Mouse (Mus musculus) embryo, embryonic 11.5 days (tissue): ENCODE measurements at regions not wholly inside any gene's neighbourhood (a gene's known extent, or its start where the extent isn't known, plus 50 kb on each side); places are given as distances from the start of the nearest gene placed in this dataset.
"Not testable (repeated sequence)": the region's sequence is repeated elsewhere in the genome, so short reads cannot be mapped to it uniquely, and the experiment has no call there.

Experiments used
- DNase-seq: peaks from one replicate; pipeline ENCODE4 v3.0.0-alpha.2; 2012; ENCODE audit warnings: low read depth, low spot score

GRCm38 (mm10) chr5:148776796-148777659 is 152.1 kb downstream of the Katnal1 start:
- no peak for DNase-seq

DNA sequence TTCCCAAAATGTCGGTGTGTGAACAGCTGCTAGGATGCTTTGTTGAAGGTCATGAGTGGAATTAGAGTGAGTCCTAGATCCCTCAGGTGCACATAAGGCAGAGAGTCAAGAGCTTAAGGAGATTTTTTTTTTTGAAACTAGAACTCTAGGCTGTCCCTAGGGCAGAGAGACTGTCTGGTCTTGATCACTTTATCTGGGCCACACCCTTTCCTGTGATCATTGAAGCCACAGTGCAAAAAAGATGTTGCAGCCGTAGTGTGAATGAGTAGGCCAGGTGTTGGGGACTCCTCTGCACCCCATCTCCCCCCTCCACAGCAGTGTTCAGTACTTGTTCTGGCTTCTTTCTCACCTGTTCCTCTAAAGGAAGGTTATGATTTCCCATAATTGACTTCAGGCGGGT is 153.9 kb downstream of the Katnal1 start:
- DNase-seq = no peak

DNA sequence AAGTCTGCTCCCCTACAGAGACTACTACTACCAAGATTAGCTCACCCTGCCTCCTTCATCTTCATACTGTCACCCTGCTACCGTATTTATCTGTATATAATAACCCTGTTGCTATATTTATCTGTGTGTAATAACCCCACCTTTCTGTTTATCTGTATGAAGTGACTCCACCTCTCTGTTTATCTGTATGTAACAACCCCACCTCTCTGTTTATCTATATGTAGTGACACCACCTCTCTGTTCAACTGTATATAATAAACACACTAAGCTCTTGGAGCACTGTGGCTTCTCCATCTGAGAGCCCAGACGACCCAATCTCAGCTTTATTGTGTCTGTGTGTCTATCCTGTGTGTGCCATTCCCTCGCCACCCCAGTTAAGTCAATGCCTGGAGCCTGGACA is 154.7 kb downstream of the Katnal1 start:
- no peak for DNase-seq

DNA sequence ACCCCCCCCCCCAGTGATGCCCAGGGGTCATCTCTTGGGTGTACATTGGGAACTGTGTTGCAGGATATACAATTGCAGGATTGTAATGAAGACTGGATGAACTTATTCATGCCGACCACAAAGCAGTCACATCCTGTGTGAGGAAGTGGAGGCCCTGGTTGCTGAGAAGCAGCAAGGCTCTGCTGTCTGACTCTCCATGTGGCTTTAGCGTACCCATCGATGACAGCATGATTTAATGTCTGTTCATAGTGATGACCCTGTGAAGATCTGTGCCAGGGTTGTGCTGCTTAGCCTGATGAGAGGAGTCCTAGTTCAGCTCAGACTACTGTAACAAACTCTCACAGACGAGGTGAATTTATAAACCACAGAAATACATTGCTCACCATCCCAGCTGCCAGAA is 159.7 kb downstream of the Katnal1 start:
- DNase-seq = no peak

DNA sequence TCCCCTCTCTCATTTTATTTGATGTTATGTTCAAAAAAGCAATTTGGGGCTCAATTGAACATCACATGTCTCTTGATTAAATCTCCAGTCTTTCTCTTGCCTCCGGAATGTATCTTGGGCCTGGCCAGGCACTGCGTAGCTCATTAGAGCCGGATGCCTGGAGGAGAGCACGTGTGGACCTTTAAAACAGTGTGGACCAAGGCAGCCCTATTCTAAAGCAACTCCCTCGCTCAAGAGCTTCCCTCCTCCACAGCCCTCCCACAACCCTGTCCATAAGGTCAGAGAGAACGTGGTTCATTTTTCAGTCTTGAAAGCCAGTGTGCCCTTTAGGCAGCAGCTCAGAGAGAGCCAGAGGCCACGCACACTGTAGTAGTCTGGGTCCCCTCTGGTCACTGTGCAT is 160.8 kb downstream of the Katnal1 start:
- no peak for DNase-seq

- DNase-seq = no peak
These were observed 163.1 kb downstream of the Katnal1 start for GRCm38 (mm10) chr5:148765993-148766392.

GRCm38 (mm10) chr5:148760108-148760507 is 169.0 kb downstream of the Katnal1 start:
- DNase-seq = no peak

- no peak for DNase-seq
These were observed 170.3 kb downstream of the Katnal1 start for GRCm38 (mm10) chr5:148758786-148759185.

DNA sequence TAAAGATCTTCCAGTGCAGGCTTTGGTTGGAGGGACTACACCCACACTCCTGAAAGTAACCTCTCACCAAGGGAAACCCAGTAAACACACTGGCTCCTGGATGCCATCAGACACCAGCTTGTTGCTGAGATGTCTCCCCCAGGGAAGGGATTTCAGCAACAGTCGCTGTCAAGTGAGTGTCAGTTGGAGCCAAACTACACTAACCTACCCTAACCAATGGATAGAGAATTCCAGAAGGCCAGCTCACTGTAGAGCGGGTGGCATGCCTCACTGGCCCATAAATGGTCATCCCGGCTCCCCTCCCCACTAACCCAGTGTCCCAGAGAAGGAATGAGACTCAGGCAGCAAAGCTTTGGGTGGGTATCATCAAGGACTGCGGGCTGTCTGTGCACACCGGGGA is 171.4 kb downstream of the Katnal1 start:
- no peak for DNase-seq

GRCm38 (mm10) chr5:148757236-148757635 is 171.9 kb downstream of the Katnal1 start:
- no peak for DNase-seq

DNA sequence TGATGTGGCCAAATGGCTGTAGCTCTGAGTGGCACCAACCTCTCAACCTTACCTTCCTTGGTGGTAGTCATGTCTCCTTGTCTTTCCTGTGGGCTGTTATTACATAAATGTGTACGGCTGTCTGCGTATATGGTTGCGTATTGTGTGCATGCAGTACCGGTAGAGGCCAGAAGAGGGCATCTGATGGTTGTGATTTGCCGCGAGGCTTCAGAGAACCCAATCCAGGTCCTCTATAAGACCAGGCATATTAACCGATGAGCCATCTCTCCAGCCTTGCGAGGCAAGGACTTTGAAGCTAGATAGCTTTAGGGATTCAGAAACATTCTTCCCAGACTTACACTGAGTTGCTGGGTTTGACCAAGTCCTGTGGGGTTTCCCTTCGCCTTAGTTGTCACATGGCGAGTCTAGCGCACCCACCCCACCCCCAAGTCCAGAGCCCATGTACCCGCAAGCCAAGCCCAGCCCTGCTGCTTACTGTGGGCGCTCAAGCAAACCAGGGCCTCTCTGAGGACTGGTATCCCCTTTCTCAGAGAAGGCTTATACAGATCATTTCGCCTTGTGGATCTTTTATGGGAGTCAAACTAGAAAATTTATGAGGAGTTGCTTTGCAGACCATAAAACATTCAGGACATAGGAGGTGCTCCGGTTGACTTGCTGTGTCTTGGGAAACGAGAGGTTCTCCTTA is 172.7 kb downstream of the Katnal1 start:
- no peak for DNase-seq

GRCm38 (mm10) chr5:148755807-148756206 is 173.3 kb downstream of the Katnal1 start:
- DNase-seq = no peak

DNA sequence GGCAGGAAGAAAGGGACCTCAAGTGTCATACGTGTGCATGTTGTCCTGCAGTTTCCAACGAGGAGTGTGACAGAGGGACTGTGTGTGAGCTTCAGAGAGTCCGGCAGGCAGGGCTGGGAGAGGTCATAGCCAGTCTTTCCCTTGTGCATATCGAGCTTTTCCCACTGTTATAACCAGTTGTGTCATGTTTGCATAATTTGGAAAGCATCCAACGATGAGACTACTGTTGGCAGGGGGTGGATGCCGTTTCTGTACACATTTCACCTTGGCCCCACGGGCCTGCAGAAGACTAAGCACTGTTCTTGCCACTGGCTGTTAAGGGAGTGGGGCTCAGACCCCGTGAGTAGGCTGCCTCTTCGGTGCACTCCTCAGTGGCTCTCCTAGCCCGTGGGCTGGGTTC is 174.2 kb downstream of the Katnal1 start:
- DNase-seq = no peak

GRCm38 (mm10) chr5:148754363-148754762 is 174.8 kb downstream of the Katnal1 start:
- no peak for DNase-seq

- DNase-seq = no peak
These were observed 175.7 kb downstream of the Katnal1 start for GRCm38 (mm10) chr5:148753457-148753856.

DNA sequence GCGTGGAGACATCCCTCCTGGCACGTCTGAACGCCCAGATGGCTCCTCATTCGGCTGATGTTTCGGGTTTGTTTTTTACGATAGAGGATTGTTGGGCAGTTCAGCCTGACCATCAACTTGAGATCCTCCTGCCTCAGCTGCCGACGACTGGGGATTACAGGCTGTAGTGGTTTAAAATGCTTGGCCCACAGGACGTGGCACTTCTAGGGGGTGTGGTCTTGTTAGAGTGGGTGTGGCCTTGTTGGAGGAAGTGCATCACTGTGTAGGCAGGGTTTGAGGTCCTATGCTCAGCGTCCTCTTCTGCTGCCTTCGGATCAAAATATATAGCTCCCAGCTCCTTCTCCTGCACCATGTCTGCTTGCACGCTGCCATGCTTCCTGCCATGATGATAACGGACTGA is 177.1 kb downstream of the Katnal1 start:
- DNase-seq = no peak

DNA sequence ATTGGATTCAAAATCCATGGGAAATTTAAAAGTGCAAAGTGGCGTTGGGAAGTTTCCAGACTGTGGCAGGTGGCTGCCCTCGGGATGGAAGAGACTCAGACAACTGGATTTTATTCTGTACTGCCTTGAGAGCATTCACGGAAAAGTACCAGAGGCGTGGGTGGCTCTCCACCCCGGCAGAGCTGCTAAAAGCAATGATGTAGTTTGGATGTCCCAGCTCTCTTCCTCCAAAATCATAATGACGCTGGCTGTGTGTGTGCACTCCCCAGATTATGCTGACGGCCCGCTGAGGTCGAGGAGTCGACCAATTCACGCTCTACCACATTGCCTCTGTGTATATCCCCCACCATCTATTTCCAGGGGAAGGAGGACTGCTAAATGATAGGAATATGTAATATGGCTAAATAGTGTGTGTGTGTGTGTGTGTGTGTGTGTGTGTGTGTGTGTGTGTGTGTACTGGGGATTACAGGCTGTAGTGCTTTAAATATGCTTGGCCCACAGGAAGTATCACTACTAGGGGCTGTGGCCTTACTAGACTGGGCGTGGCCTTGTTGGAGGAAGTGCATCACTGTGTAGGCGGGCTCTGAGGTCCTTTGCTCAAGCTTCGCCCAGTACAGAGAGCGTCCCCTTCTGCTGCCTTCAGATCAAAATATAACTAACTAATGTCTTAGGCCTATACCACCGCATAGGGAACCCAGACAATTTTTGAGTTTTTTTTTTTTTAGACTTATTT is 179.0 kb downstream of the Katnal1 start:
- DNase-seq = no peak

GRCm38 (mm10) chr5:148747972-148748764 is 181.0 kb downstream of the Katnal1 start:
- DNase-seq = no peak

DNA sequence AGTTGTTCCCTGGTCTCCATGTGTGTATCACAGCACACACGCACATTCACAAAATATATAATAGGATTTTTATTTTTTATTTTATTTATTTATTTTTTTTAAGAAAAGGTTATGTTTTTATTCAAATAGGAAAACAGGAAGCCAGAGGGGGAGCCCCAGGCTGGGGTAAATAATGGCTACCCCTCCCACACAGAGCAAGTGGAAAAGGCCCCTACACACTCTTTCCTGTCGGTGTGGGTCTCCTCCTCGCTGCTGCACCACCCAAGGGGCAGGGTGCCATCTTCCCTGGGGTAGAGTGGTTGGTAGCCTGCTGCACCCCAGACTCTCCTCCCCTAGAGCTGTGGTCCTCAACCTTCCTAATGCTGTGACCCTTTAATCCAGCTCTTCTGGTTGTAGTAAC is 181.6 kb downstream of the Katnal1 start:
- no peak for DNase-seq

GRCm38 (mm10) chr5:148746726-148747125 is 182.4 kb downstream of the Katnal1 start:
- DNase-seq = not testable (repeated sequence)

GRCm38 (mm10) chr5:148744676-148745391 is 184.3 kb downstream of the Katnal1 start:
- DNase-seq = no peak
